Comparison of ENCODE assay signal across 23 mouse cellular contexts in genomic region chr14:59807528-59808300, GRCm38 (mm10).
A peak's percentile ranks its signal among the peaks of the same experiment; 100 is the strongest.
DNase-seq lines count a peak whose midpoint lies in the region; ATAC-seq lines count a peak whose summit lies in the region.
"Had no signal": no experiment of that assay in that cellular context is flagged by ENCODE, and none has a peak within 500 bp of the region (broad histone marks: within the 10 kb centered on the region; RNA-seq: fewer than 3 reads in every experiment).

No protein-coding gene starts in this region.

- DNase-seq in liver, result no peak
- DNase-seq in large intestine, adult 2 months (ENCODE audit: low read depth, low spot score), result peak; percentile 73
- peak; percentile 45 for DNase-seq in mesoderm, embryonic 11.5 days (ENCODE audit: low read depth, low spot score)
- DNase-seq in thymus, postnatal 10 days (ENCODE audit: low spot score in 2 of 2), result no peak
- DNase-seq in urinary bladder, postnatal 36 days (ENCODE audit: low spot score in 2 of 2), result no peak
- DNase-seq: adrenal gland, postnatal 25 days; cerebellum, adult 9-11 months; heart, postnatal 4 days; kidney, postnatal 36 days; lung, adult 18-20 months; right cerebral cortex, postnatal 25 days had no signal

- WGBS in liver, embryonic 16.5 days (ENCODE audit: insufficient replicate concordance), result 49% methylated on average over 7 of the region's 7 CpGs
- 36% methylated on average over 7 of the region's 7 CpGs for WGBS in large intestine, adult 2 months

- no peaks in the 10 kb centered on the region for H3K9me3 ChIP-seq in liver, embryonic 16.5 days (replicated peaks; ENCODE audit: control insufficient read depth, low read length)
- H3K9me3 ChIP-seq: embryonic facial prominence, embryonic 13.5 days; hindbrain, embryonic 15.5 days; limb, embryonic 15.5 days; midbrain, embryonic 15.5 days had no signal

- no peaks in the 10 kb centered on the region for H3K27me3 ChIP-seq in liver, embryonic 16.5 days (ENCODE audit: control insufficient read depth, insufficient read depth, low read depth, low read length)
- H3K27me3 ChIP-seq: embryonic facial prominence, embryonic 13.5 days; forebrain, embryonic 12.5 days; hindbrain, embryonic 15.5 days; limb, embryonic 15.5 days; midbrain, embryonic 15.5 days; neural tube, embryonic 13.5 days had no signal

- H3K4me1 ChIP-seq in liver, embryonic 16.5 days (ENCODE audit: control insufficient read depth, low read depth, low read length), result no peaks in the 10 kb centered on the region; the same call in 1 of the 2 replicates
- H3K4me1 ChIP-seq: forebrain, embryonic 12.5 days; midbrain, embryonic 15.5 days had no signal

- H3K27ac ChIP-seq in liver, embryonic 16.5 days (ENCODE audit: low read length), result no peak overlapping the region
- H3K27ac ChIP-seq: embryonic facial prominence, embryonic 13.5 days; forebrain, embryonic 12.5 days; heart, embryonic 10.5 days; hindbrain, embryonic 15.5 days; midbrain, embryonic 15.5 days; neural tube, embryonic 13.5 days had no signal

- no peaks in the 10 kb centered on the region for H3K36me3 ChIP-seq in liver, embryonic 16.5 days (ENCODE audit: control insufficient read depth, insufficient read depth)
- H3K36me3 ChIP-seq: embryonic facial prominence, embryonic 13.5 days; forebrain, embryonic 12.5 days; heart, embryonic 10.5 days; hindbrain, embryonic 15.5 days; limb, embryonic 15.5 days; midbrain, embryonic 15.5 days; neural tube, embryonic 13.5 days had no signal

- H3K4me3 ChIP-seq in liver, embryonic 16.5 days (ENCODE audit: low read depth, low read length), result no peak overlapping the region
- H3K4me3 ChIP-seq: embryonic facial prominence, embryonic 13.5 days; erythroblast, embryonic 14.5 days; forebrain, embryonic 12.5 days; heart, embryonic 10.5 days; hindbrain, embryonic 15.5 days; limb, embryonic 15.5 days; midbrain, embryonic 15.5 days; myocyte; neural tube, embryonic 13.5 days had no signal

- ATAC-seq in liver, embryonic 16.5 days (ENCODE audit: low read depth), result 0 out of 2 replicates have a peak, but pooled peaks have one; percentile 16
- ATAC-seq in megakaryocyte-erythroid progenitor cell, adult 5-6 weeks (replicated peaks; ENCODE audit: low FRiP score, low TSS enrichment, poor library complexity, severe bottlenecking), result no peak
- ATAC-seq: activated CD4-positive, CD25-positive, alpha-beta regulatory T cell, adult 4 months; midbrain, embryonic 15.5 days had no signal

- H3K9ac ChIP-seq in liver, embryonic 16.5 days (ENCODE audit: low read depth, low read length), result no peak overlapping the region
- H3K9ac ChIP-seq: embryonic facial prominence, embryonic 13.5 days; forebrain, embryonic 12.5 days; hindbrain, embryonic 15.5 days; limb, embryonic 15.5 days; midbrain, embryonic 15.5 days; neural tube, embryonic 13.5 days had no signal

- H3K4me2 ChIP-seq in liver, embryonic 16.5 days (ENCODE audit: low read depth, low read length), result no peak overlapping the region
- H3K4me2 ChIP-seq: embryonic facial prominence, embryonic 13.5 days; forebrain, embryonic 12.5 days; hindbrain, embryonic 15.5 days; limb, embryonic 15.5 days; midbrain, embryonic 15.5 days; neural tube, embryonic 13.5 days had no signal

Comparison
In these comparisons a context has a peak if more than half of its experiments do, and no peak if none do; other contexts are left out.
1. DNase-seq: peak in large intestine, adult 2 months (single experiment) and mesoderm, embryonic 11.5 days (single experiment); none in liver (single experiment), thymus, postnatal 10 days (0 of 2) and urinary bladder, postnatal 36 days (0 of 2).